Mouse (Mus musculus): ENCODE data around the gene Pisd. TPM values are rescaled to one million over a fixed set of nuclear protein-coding genes. Genes with fewer than 3 reads are reported as not detected.

Gene Pisd
- polyA plus RNA-seq, 1 experiment from 2014 or later = 93.8 TPM

GRCm38 (mm10) chr5:32722263-32722662 lies 63.2 kb downstream of the Pisd start:
- no peak overlapping the region for H3K4me3 ChIP-seq (ENCODE audit: low read depth, low read length)
- H3K9ac ChIP-seq (ENCODE audit: low read length) = no peak overlapping the region
- WGBS = 68% methylated on average over 7 of the region's 7 CpGs
- no peaks in the 10 kb centered on the region for H3K36me3 ChIP-seq (ENCODE audit: control insufficient read depth, insufficient read depth, low read length)
- H3K4me2 ChIP-seq (ENCODE audit: low read length) = no peak overlapping the region
- H3K27me3 ChIP-seq (replicated peaks; ENCODE audit: control insufficient read depth, insufficient read depth, low read length) = no peaks in the 10 kb centered on the region
- H3K4me1 ChIP-seq (replicated peaks; ENCODE audit: control insufficient read depth, insufficient read depth, low read length) = no peaks in the 10 kb centered on the region; the same call in 1 of the 2 replicates
- ATAC-seq (replicated peaks; ENCODE audit: low FRiP score, low TSS enrichment, low read depth) (no peak), DNase-seq (ENCODE audit: low spot score) (peak; percentile 50)
- H3K27ac ChIP-seq (ENCODE audit: low read depth) = no peak overlapping the region
- H3K9me3 ChIP-seq (ENCODE audit: control insufficient read depth, low read length) = no peaks in the 10 kb centered on the region

- no peaks in the 10 kb centered on the region; the same call in 1 of the 2 replicates for H3K4me1 ChIP-seq (replicated peaks; ENCODE audit: control insufficient read depth, insufficient read depth, low read length)
- no peak overlapping the region for H3K9ac ChIP-seq (ENCODE audit: low read length)
- WGBS = 59% methylated on average over 3 of the region's 3 CpGs
- no peak for DNase-seq (ENCODE audit: low spot score)
- no peak overlapping the region for H3K4me2 ChIP-seq (ENCODE audit: low read length)
- H3K9me3 ChIP-seq (ENCODE audit: control insufficient read depth, low read length) = no peaks in the 10 kb centered on the region
- no peaks in the 10 kb centered on the region for H3K27me3 ChIP-seq (replicated peaks; ENCODE audit: control insufficient read depth, insufficient read depth, low read length)
- H3K36me3 ChIP-seq (ENCODE audit: control insufficient read depth, insufficient read depth, low read length) = no peaks in the 10 kb centered on the region
- no peak for ATAC-seq (replicated peaks; ENCODE audit: low FRiP score, low TSS enrichment, low read depth)
- H3K27ac ChIP-seq (ENCODE audit: low read depth) = no peak overlapping the region
- no peak overlapping the region for H3K4me3 ChIP-seq (ENCODE audit: low read depth, low read length)
Measured at GRCm38 (mm10) chr5:32721316-32721715, 64.1 kb downstream of the Pisd start.

- 84% methylated on average over 9 of the region's 9 CpGs for WGBS
- no peaks in the 10 kb centered on the region for H3K27me3 ChIP-seq (replicated peaks; ENCODE audit: control insufficient read depth, insufficient read depth, low read length)
- no peaks in the 10 kb centered on the region; the same call in 1 of the 2 replicates for H3K4me1 ChIP-seq (replicated peaks; ENCODE audit: control insufficient read depth, insufficient read depth, low read length)
- H3K9ac ChIP-seq (ENCODE audit: low read length) = no peak overlapping the region
- no peaks in the 10 kb centered on the region for H3K36me3 ChIP-seq (ENCODE audit: control insufficient read depth, insufficient read depth, low read length)
- no peak for ATAC-seq (replicated peaks; ENCODE audit: low FRiP score, low TSS enrichment, low read depth)
- H3K9me3 ChIP-seq (ENCODE audit: control insufficient read depth, low read length) = no peaks in the 10 kb centered on the region
- H3K4me3 ChIP-seq (ENCODE audit: low read depth, low read length) = no peak overlapping the region
- no peak for DNase-seq (ENCODE audit: low spot score)
- H3K27ac ChIP-seq (ENCODE audit: low read depth) = no peak overlapping the region
- no peak overlapping the region for H3K4me2 ChIP-seq (ENCODE audit: low read length)
Measured at GRCm38 (mm10) chr5:32720416-32720815, 65.0 kb downstream of the Pisd start.

- no peak overlapping the region for H3K27ac ChIP-seq (ENCODE audit: low read depth)
- no peaks in the 10 kb centered on the region for H3K9me3 ChIP-seq (ENCODE audit: control insufficient read depth, low read length)
- no peak overlapping the region for H3K4me3 ChIP-seq (ENCODE audit: low read depth, low read length)
- no peaks in the 10 kb centered on the region for H3K27me3 ChIP-seq (replicated peaks; ENCODE audit: control insufficient read depth, insufficient read depth, low read length)
- DNase-seq (ENCODE audit: low spot score) = peak; percentile 52
- no peak overlapping the region for H3K4me2 ChIP-seq (ENCODE audit: low read length)
- no peaks in the 10 kb centered on the region for H3K36me3 ChIP-seq (ENCODE audit: control insufficient read depth, insufficient read depth, low read length)
- ATAC-seq (replicated peaks; ENCODE audit: low FRiP score, low TSS enrichment, low read depth) = no peak
- no peaks in the 10 kb centered on the region; the same call in 1 of the 2 replicates for H3K4me1 ChIP-seq (replicated peaks; ENCODE audit: control insufficient read depth, insufficient read depth, low read length)
- WGBS = 50% methylated on average over 6 of the region's 6 CpGs
- no peak overlapping the region for H3K9ac ChIP-seq (ENCODE audit: low read length)
Measured at GRCm38 (mm10) chr5:32718916-32719315, 66.5 kb downstream of the Pisd start.

GRCm38 (mm10) chr5:32717726-32718125 lies 67.7 kb downstream of the Pisd start:
- DNase-seq (ENCODE audit: low spot score) (peak; percentile 40), ATAC-seq (replicated peaks; ENCODE audit: low FRiP score, low TSS enrichment, low read depth) (no peak)
- Histone ChIP-seq H3K27ac (ENCODE audit: low read depth) (no peak overlapping the region), H3K4me1 (replicated peaks; ENCODE audit: control insufficient read depth, insufficient read depth, low read length) (no peaks in the 10 kb centered on the region; the same call in 1 of the 2 replicates), H3K27me3 (replicated peaks; ENCODE audit: control insufficient read depth, insufficient read depth, low read length) (no peaks in the 10 kb centered on the region), H3K4me2 (ENCODE audit: low read length) (no peak overlapping the region), H3K9me3 (ENCODE audit: control insufficient read depth, low read length) (no peaks in the 10 kb centered on the region), H3K4me3 (ENCODE audit: low read depth, low read length) (no peak overlapping the region), H3K36me3 (ENCODE audit: control insufficient read depth, insufficient read depth, low read length) (no peaks in the 10 kb centered on the region), H3K9ac (ENCODE audit: low read length) (no peak overlapping the region)
- 40% methylated on average over 1 of the region's 1 CpGs for WGBS

- H3K9ac ChIP-seq (ENCODE audit: low read length) = peak overlapping the region; percentile 52
- ATAC-seq (replicated peaks; ENCODE audit: low FRiP score, low TSS enrichment, low read depth) (peak; percentile 96), DNase-seq (ENCODE audit: low spot score) (peak; percentile 100)
- no peaks in the 10 kb centered on the region for H3K36me3 ChIP-seq (ENCODE audit: control insufficient read depth, insufficient read depth, low read length)
- no peaks in the 10 kb centered on the region for H3K9me3 ChIP-seq (ENCODE audit: control insufficient read depth, low read length)
- H3K4me1 ChIP-seq (replicated peaks; ENCODE audit: control insufficient read depth, insufficient read depth, low read length) = no peaks in the 10 kb centered on the region
- H3K4me2 ChIP-seq (ENCODE audit: low read length) = peak overlapping the region; percentile 74
- no peaks in the 10 kb centered on the region for H3K27me3 ChIP-seq (replicated peaks; ENCODE audit: control insufficient read depth, insufficient read depth, low read length)
- whole genome bisulfite sequencing = under 1% methylated on average over 55 of the region's 55 CpGs
- H3K4me3 ChIP-seq (ENCODE audit: low read depth, low read length) = peak overlapping the region; percentile 57
- H3K27ac ChIP-seq (ENCODE audit: low read depth) = peak overlapping the region; percentile 92
Measured at GRCm38 (mm10) chr5:32713703-32714467, 71.6 kb downstream of the Pisd start.

- peak overlapping the region; percentile 92 for H3K27ac ChIP-seq (ENCODE audit: low read depth)
- no peaks in the 10 kb centered on the region for H3K4me1 ChIP-seq (replicated peaks; ENCODE audit: control insufficient read depth, insufficient read depth, low read length)
- peak overlapping the region; percentile 74 for H3K4me2 ChIP-seq (ENCODE audit: low read length)
- ATAC-seq (replicated peaks; ENCODE audit: low FRiP score, low TSS enrichment, low read depth) (no peak; the same call in 1 of the 2 replicates), DNase-seq (ENCODE audit: low spot score) (no peak)
- 25% methylated on average over 2 of the region's 2 CpGs for WGBS
- H3K9ac ChIP-seq (ENCODE audit: low read length) = peak overlapping the region; percentile 52
- peak overlapping the region; percentile 57 for H3K4me3 ChIP-seq (ENCODE audit: low read depth, low read length)
- H3K9me3 ChIP-seq (ENCODE audit: control insufficient read depth, low read length) = no peaks in the 10 kb centered on the region
- H3K36me3 ChIP-seq (ENCODE audit: control insufficient read depth, insufficient read depth, low read length) = no peaks in the 10 kb centered on the region
- no peaks in the 10 kb centered on the region for H3K27me3 ChIP-seq (replicated peaks; ENCODE audit: control insufficient read depth, insufficient read depth, low read length)
Measured at GRCm38 (mm10) chr5:32713042-32713702, 72.3 kb downstream of the Pisd start.

- WGBS = 61% methylated on average over 4 of the region's 4 CpGs
- no peaks in the 10 kb centered on the region for H3K27me3 ChIP-seq (replicated peaks; ENCODE audit: control insufficient read depth, insufficient read depth, low read length)
- peak; percentile 49 for DNase-seq (ENCODE audit: low spot score)
- H3K9me3 ChIP-seq (ENCODE audit: control insufficient read depth, low read length) = no peaks in the 10 kb centered on the region
- ATAC-seq (replicated peaks; ENCODE audit: low FRiP score, low TSS enrichment, low read depth) = no peak
- peak overlapping the region; percentile 52; the same call in 1 of the 2 replicates for H3K9ac ChIP-seq (ENCODE audit: low read length)
- peak overlapping the region; percentile 74 for H3K4me2 ChIP-seq (ENCODE audit: low read length)
- H3K27ac ChIP-seq (ENCODE audit: low read depth) = peak overlapping the region; percentile 92; the same call in 1 of the 2 replicates
- H3K4me3 ChIP-seq (ENCODE audit: low read depth, low read length) = peak overlapping the region; percentile 57; the same call in 1 of the 2 replicates
- no peaks in the 10 kb centered on the region for H3K36me3 ChIP-seq (ENCODE audit: control insufficient read depth, insufficient read depth, low read length)
- no peaks in the 10 kb centered on the region for H3K4me1 ChIP-seq (replicated peaks; ENCODE audit: control insufficient read depth, insufficient read depth, low read length)
Measured at GRCm38 (mm10) chr5:32712221-32713041, 73.0 kb downstream of the Pisd start.

Data from intestine, embryonic 14.5 days (tissue).